Mouse (Mus musculus): Measurements from ENCODE around the gene Olfr533.

GRCm38 (mm10) chr7:140477886-140478285 lies 14.7 kb downstream of the Olfr533 start:
- TF ChIP-seq CTCF (IDR thresholded peaks at IDR 0.05; ENCODE audit: borderline replicate concordance, control insufficient read depth, extremely low read depth, insufficient read depth, low read length, poor library complexity) (no peak), POLR2A (IDR thresholded peaks at IDR 0.05; ENCODE audit: control insufficient read depth, extremely low read depth, insufficient read depth, low read length, poor library complexity) (no peak)
